Mouse (Mus musculus) lung, postnatal 25 days (tissue): ENCODE results near the gene Mtm1.

Source experiments
- DNase-seq: peaks from one replicate; pipeline ENCODE4 v3.0.0; 2022; ENCODE audit warnings: low spot score

The Mtm1 gene

GRCm38 (mm10) chrX:71210467-71210866, at the start of gene Mtm1:
TSS of gene Mtm1 (plus strand) at chrX:71210767.
- no peak for DNase-seq

GRCm38 (mm10) chrX:71181526-71181925, 29.0 kb upstream of the Mtm1 start:
- no peak for DNase-seq

- no peak for DNase-seq
Observed at GRCm38 (mm10) chrX:71183671-71184070, 26.9 kb upstream of the Mtm1 start.

GRCm38 (mm10) chrX:71186396-71186795, 24.2 kb upstream of the Mtm1 start:
- DNase-seq, result no peak

- DNase-seq, result no peak
Observed at GRCm38 (mm10) chrX:71204776-71205175, 5.8 kb upstream of the Mtm1 start.

- no peak for DNase-seq
Observed at GRCm38 (mm10) chrX:71205821-71206542, 4.6 kb upstream of the Mtm1 start.

GRCm38 (mm10) chrX:71206595-71206994, 4.0 kb upstream of the Mtm1 start:
- DNase-seq, result no peak

GRCm38 (mm10) chrX:71212911-71213310, 2.3 kb downstream of the Mtm1 start:
- DNase-seq, result no peak

- DNase-seq, result peak; percentile 95
Observed at GRCm38 (mm10) chrX:71214441-71215112, 4.0 kb downstream of the Mtm1 start.

GRCm38 (mm10) chrX:71215113-71215708, 4.6 kb downstream of the Mtm1 start:
- no peak for DNase-seq

GRCm38 (mm10) chrX:71216879-71217278, 6.3 kb downstream of the Mtm1 start:
- no peak for DNase-seq

GRCm38 (mm10) chrX:71218853-71219252, 8.3 kb downstream of the Mtm1 start:
- DNase-seq, result no peak

GRCm38 (mm10) chrX:71220896-71221295, 10.3 kb downstream of the Mtm1 start:
- no peak for DNase-seq

- no peak for DNase-seq
Observed at GRCm38 (mm10) chrX:71222648-71223408, 12.3 kb downstream of the Mtm1 start.

- no peak for DNase-seq
Observed at GRCm38 (mm10) chrX:71226881-71227280, 16.3 kb downstream of the Mtm1 start.

- DNase-seq, result no peak
Observed at GRCm38 (mm10) chrX:71228200-71228599, 17.6 kb downstream of the Mtm1 start.

GRCm38 (mm10) chrX:71230847-71231246, 20.3 kb downstream of the Mtm1 start:
- no peak for DNase-seq

GRCm38 (mm10) chrX:71256422-71256821, 45.9 kb downstream of the Mtm1 start:
- no peak for DNase-seq

GRCm38 (mm10) chrX:71260857-71261256, 50.3 kb downstream of the Mtm1 start:
- no peak for DNase-seq

GRCm38 (mm10) chrX:71264316-71264715, 53.7 kb downstream of the Mtm1 start:
- DNase-seq, result no peak

- DNase-seq, result no peak
Observed at GRCm38 (mm10) chrX:71268972-71269371, 58.4 kb downstream of the Mtm1 start.

- no peak for DNase-seq
Observed at GRCm38 (mm10) chrX:71274150-71274549, 63.6 kb downstream of the Mtm1 start.

- DNase-seq, result peak; percentile 46
Observed at GRCm38 (mm10) chrX:71285473-71285872, 74.9 kb downstream of the Mtm1 start.
